Mouse (Mus musculus) ES-E14 (cell line): ENCODE measurements around the gene Bicdl1.

Experiments
- HCFC1 ChIP-seq: IDR thresholded peaks from 2 replicates; pipeline ENCODE4 v1.6.1; 2012; ENCODE audit warnings: low read length, inconsistent platforms, borderline replicate concordance; ENCODE audit not compliant: insufficient read depth
- ZNF384 ChIP-seq: IDR thresholded peaks from 2 replicates; pipeline ENCODE4 v1.6.1; 2012; ENCODE audit warnings: low read depth, low read length, inconsistent platforms

DNA sequence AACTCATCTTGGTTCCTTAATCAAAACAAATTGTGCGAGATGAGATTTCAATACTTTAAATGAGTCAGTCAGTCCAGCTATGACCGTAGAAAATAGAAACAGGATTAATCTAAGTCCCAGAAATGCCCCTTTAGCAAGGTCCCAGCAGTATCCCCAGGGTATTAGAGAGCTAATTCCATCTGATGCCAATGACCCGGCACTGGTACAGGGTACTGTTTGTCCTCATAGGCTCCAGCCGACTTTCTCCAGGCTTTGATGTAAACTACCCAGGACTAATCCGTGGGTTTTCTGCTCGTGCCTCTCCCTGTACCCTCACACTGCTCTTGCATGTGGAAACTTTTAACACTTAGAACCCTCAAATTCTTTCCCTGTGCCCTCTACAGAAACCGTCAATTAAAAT lies 44.7 kb downstream of the Bicdl1 start:
- TF ChIP-seq ZNF384 (no peak), HCFC1 (no peak)
